Mouse (Mus musculus): ENCODE measurements around the gene Cxcl9. TPM values are rescaled to one million over a fixed set of nuclear protein-coding genes. Genes with fewer than 3 reads are reported as not detected.

Gene Cxcl9
- polyA plus RNA-seq, 1 experiment from 2014 or later = not detected

GRCm38 (mm10) chr5:92309681-92310511 is 18.0 kb downstream of the Cxcl9 start, which contains the start of gene Sdad1:
TSS of gene Sdad1 (minus strand) at chr5:92310479.
- Histone ChIP-seq H3K9ac (peak within 1 kb of the TSS; percentile 62), H3K4me1 (peaks cover 14% of the 10 kb centered on the region; the same call in 1 of the 2 replicates), H3K27ac (no peak within 1 kb of the TSS), H3K4me3 (peak within 1 kb of the TSS; percentile 74), H3K27me3 (no peaks in the 10 kb centered on the region), H3K4me2 (peak within 1 kb of the TSS; percentile 56), H3K36me3 (peaks cover 8% of the 10 kb centered on the region), H3K9me3 (no peaks in the 10 kb centered on the region)
- 2% methylated on average over 41 of the region's 41 CpGs for WGBS
- ATAC-seq (ENCODE audit: borderline replicate concordance, extremely low read depth, low FRiP score, low TSS enrichment) = peak; percentile 92

GRCm38 (mm10) chr5:92304291-92304690 is 23.6 kb downstream of the Cxcl9 start:
- ATAC-seq (ENCODE audit: borderline replicate concordance, extremely low read depth, low FRiP score, low TSS enrichment) = no peak
- H3K27me3 ChIP-seq = no peaks in the 10 kb centered on the region
- H3K27ac ChIP-seq = no peak overlapping the region
- no peak overlapping the region for H3K4me2 ChIP-seq
- H3K9me3 ChIP-seq = no peaks in the 10 kb centered on the region
- no peak overlapping the region for H3K9ac ChIP-seq
- peaks cover 14% of the 10 kb centered on the region; the same call in 1 of the 2 replicates for H3K4me1 ChIP-seq
- H3K36me3 ChIP-seq = peaks cover 58% of the 10 kb centered on the region
- WGBS = 84% methylated on average over 3 of the region's 3 CpGs
- H3K4me3 ChIP-seq = no peak overlapping the region

GRCm38 (mm10) chr5:92302149-92302840 is 25.6 kb downstream of the Cxcl9 start:
- Histone ChIP-seq H3K4me2 (no peak overlapping the region), H3K9me3 (no peaks in the 10 kb centered on the region), H3K4me1 (no peaks in the 10 kb centered on the region), H3K36me3 (peaks cover 68% of the 10 kb centered on the region), H3K4me3 (no peak overlapping the region), H3K27me3 (no peaks in the 10 kb centered on the region), H3K9ac (no peak overlapping the region), H3K27ac (no peak overlapping the region)
- 78% methylated on average over 13 of the region's 13 CpGs for WGBS
- no peak for ATAC-seq (ENCODE audit: borderline replicate concordance, extremely low read depth, low FRiP score, low TSS enrichment)

DNA sequence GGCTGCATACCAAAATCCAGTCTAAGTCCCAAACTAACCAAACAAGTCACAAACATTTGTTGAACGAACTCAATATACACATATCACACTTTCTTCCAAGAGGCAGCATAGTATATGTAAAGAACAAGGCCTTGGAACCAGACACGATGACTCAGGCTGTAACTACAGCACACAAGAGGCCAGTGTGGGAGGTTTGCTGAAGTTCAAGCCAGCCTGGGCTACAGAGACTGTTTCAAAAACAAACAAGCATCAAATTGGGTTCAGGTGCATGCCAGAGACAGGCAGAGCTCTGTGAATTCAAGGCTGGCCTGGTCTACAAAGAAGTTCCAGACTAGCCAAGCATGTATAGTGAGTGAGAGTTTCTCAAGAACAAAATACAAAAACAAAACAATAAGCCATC is 33.4 kb downstream of the Cxcl9 start:
- 80% methylated on average over 2 of the region's 2 CpGs for WGBS
- Histone ChIP-seq H3K4me1 (no peaks in the 10 kb centered on the region), H3K4me3 (no peak overlapping the region), H3K36me3 (peaks cover 77% of the 10 kb centered on the region), H3K27me3 (no peaks in the 10 kb centered on the region), H3K4me2 (no peak overlapping the region), H3K9me3 (no peaks in the 10 kb centered on the region), H3K27ac (no peak overlapping the region), H3K9ac (no peak overlapping the region)
- no peak for ATAC-seq (ENCODE audit: borderline replicate concordance, extremely low read depth, low FRiP score, low TSS enrichment)

GRCm38 (mm10) chr5:92291652-92292414 is 36.0 kb downstream of the Cxcl9 start:
- no peak for ATAC-seq (ENCODE audit: borderline replicate concordance, extremely low read depth, low FRiP score, low TSS enrichment)
- no peaks in the 10 kb centered on the region for H3K9me3 ChIP-seq

GRCm38 (mm10) chr5:92287840-92288239 is 40.0 kb downstream of the Cxcl9 start:
- no peak overlapping the region for H3K27ac ChIP-seq
- H3K4me3 ChIP-seq = no peak overlapping the region
- H3K9ac ChIP-seq = no peak overlapping the region
- 0 out of 2 replicates have a peak, but pooled peaks cover 5% of the 10 kb centered on the region for H3K4me1 ChIP-seq
- H3K9me3 ChIP-seq = no peaks in the 10 kb centered on the region
- 79% methylated on average over 6 of the region's 6 CpGs for WGBS
- H3K27me3 ChIP-seq = no peaks in the 10 kb centered on the region
- ATAC-seq (ENCODE audit: borderline replicate concordance, extremely low read depth, low FRiP score, low TSS enrichment) = no peak
- no peak overlapping the region for H3K4me2 ChIP-seq
- H3K36me3 ChIP-seq = peaks cover 58% of the 10 kb centered on the region

More at GRCm38 (mm10) chr5:92291652-92292414, 36.0 kb downstream of the Cxcl9 start:
- no peak overlapping the region for H3K4me2 ChIP-seq
- H3K27ac ChIP-seq = no peak overlapping the region
- no peaks in the 10 kb centered on the region for H3K27me3 ChIP-seq
- H3K4me1 ChIP-seq = no peaks in the 10 kb centered on the region
- no peak overlapping the region for H3K4me3 ChIP-seq
- no peak overlapping the region for H3K9ac ChIP-seq
- 88% methylated on average over 6 of the region's 6 CpGs for WGBS
- peaks cover 83% of the 10 kb centered on the region for H3K36me3 ChIP-seq

DNA sequence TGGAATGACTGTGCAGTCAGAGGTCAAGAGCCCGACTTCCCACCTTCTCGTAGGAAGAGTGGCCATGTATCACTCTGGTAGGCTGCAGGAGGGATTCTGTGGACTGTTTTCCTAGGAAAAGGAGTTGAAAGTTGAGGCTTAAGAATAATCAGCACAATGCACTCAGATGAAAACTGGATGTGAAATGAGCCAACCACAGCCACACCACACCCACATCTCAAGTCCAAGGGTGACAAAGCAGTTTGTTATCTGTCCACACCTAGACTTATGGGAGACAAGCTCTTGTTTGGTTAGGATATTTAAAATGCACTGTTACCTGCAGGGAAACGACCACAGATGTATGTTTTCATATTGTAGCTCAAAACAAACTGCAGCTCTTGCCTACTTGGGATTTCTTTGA is 44.8 kb downstream of the Cxcl9 start:
- H3K27me3 ChIP-seq = no peaks in the 10 kb centered on the region
- H3K9me3 ChIP-seq = no peaks in the 10 kb centered on the region
- H3K27ac ChIP-seq = no peak overlapping the region
- H3K4me3 ChIP-seq = no peak overlapping the region
- H3K4me1 ChIP-seq = peaks cover 10% of the 10 kb centered on the region
- peaks cover 19% of the 10 kb centered on the region for H3K36me3 ChIP-seq
- no peak overlapping the region for H3K9ac ChIP-seq
- WGBS = 44% methylated on average over 3 of the region's 3 CpGs
- ATAC-seq (ENCODE audit: borderline replicate concordance, extremely low read depth, low FRiP score, low TSS enrichment) = no peak
- no peak overlapping the region for H3K4me2 ChIP-seq

GRCm38 (mm10) chr5:92282571-92282970 is 45.3 kb downstream of the Cxcl9 start:
- no peaks in the 10 kb centered on the region for H3K9me3 ChIP-seq
- H3K4me2 ChIP-seq = no peak overlapping the region
- peaks cover 10% of the 10 kb centered on the region for H3K4me1 ChIP-seq
- H3K4me3 ChIP-seq = no peak overlapping the region
- no peak overlapping the region for H3K9ac ChIP-seq
- WGBS = 66% methylated on average over 4 of the region's 4 CpGs
- H3K27ac ChIP-seq = no peak overlapping the region
- H3K27me3 ChIP-seq = no peaks in the 10 kb centered on the region
- peaks cover 14% of the 10 kb centered on the region for H3K36me3 ChIP-seq
- ATAC-seq (ENCODE audit: borderline replicate concordance, extremely low read depth, low FRiP score, low TSS enrichment) = no peak

- no peak overlapping the region for H3K9ac ChIP-seq
- H3K27ac ChIP-seq = no peak overlapping the region
- peaks cover 10% of the 10 kb centered on the region for H3K4me1 ChIP-seq
- no peaks in the 10 kb centered on the region for H3K27me3 ChIP-seq
- H3K9me3 ChIP-seq = no peaks in the 10 kb centered on the region
- no peak overlapping the region for H3K4me2 ChIP-seq
- 82% methylated on average over 10 of the region's 10 CpGs for WGBS
- H3K4me3 ChIP-seq = no peak overlapping the region
- ATAC-seq (ENCODE audit: borderline replicate concordance, extremely low read depth, low FRiP score, low TSS enrichment) = no peak
- no peaks in the 10 kb centered on the region for H3K36me3 ChIP-seq
These were observed 48.8 kb downstream of the Cxcl9 start for GRCm38 (mm10) chr5:92278942-92279537.

DNA sequence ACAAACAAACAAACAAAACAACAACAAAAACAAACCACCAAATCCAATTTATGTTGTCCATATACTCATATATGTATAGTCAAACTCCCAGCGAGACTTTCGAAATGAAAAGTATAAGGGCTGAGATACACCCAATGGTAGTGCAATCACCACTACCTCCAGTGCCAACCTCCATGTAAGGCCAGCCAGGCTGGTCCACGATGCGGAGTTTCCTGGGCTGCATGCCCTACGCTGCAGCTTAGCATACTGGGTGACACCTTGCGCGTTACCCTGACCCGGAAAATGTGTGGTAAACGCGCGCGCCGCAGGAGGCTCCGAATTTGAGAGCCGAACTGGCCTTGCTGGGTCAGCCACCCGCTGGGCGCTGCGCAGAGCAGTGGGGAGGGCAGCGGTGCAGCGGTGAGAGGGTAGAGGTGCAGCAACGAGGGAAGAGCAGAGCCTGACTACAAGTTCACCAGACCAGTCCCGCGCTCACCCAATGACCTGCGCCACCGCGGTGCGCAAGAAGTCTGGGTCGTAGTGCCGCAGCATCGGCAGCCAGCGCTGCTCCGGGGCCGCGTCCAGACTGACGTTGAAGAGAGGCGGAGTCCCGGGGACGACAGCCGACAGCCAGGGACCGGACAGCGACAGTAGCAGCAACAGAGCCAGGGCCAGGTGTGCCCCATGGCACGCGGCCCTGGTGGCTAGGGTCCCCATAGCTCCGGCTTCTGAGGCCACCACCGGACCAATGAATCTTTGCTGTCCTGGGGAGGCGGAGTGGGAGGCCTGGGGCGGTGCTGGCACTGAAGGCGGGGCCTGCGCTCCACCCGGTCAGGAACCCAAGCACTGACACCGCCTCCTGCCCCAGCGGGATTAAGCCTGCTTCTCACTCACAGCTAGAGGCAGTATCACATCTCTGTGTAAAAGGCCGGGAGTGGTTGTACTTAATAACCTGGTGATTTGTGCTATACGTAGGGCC is 50.2 kb downstream of the Cxcl9 start, which contains the start of gene Naaa:
Naaa (minus strand) TSS at position 734 of the 958 bp plus-strand sequence.
- Histone ChIP-seq H3K27ac (0 out of 2 replicates have a peak within 1 kb of the TSS, but pooled peaks have one; percentile 27), H3K4me1 (peaks cover 6% of the 10 kb centered on the region), H3K4me2 (peak within 1 kb of the TSS; percentile 97), H3K9me3 (no peaks in the 10 kb centered on the region), H3K9ac (peak within 1 kb of the TSS; percentile 55), H3K27me3 (no peaks in the 10 kb centered on the region), H3K36me3 (no peaks in the 10 kb centered on the region), H3K4me3 (peak within 1 kb of the TSS; percentile 71)
- WGBS = 3% methylated on average over 54 of the region's 54 CpGs
- peak; percentile 92 for ATAC-seq (ENCODE audit: borderline replicate concordance, extremely low read depth, low FRiP score, low TSS enrichment)

All from lung, embryonic 15.5 days (tissue).